Mouse (Mus musculus) limb, embryonic 13.5 days (tissue): ENCODE measurements around the gene AU015836. TPM values are rescaled to one million over a fixed set of nuclear protein-coding genes. Genes with fewer than 3 reads are reported as not detected.

ENCODE experiments used
- ATAC-seq: fragments of 200-750 bp; cut with Nextera tagmentation; 2 replicates; pipeline ENCODE4 v1.8.0; 2017; ENCODE audit warnings: low read depth, moderate number of reproducible peaks, moderate TSS enrichment; ENCODE audit not compliant: low FRiP score
- H3K27ac ChIP-seq: fragments of 300-500 bp; sonication (generic); 2 replicates; pipeline ENCODE4 v1.5.1; 2015; ENCODE audit warnings: inconsistent platforms, mild to moderate bottlenecking, moderate library complexity
- H3K27me3 ChIP-seq: fragments of 300-500 bp; sonication (generic); 2 replicates; pipeline ENCODE4 v1.6.1; 2015; ENCODE audit warnings: mild to moderate bottlenecking, inconsistent platforms
- H3K36me3 ChIP-seq: fragments of 300-500 bp; sonication (generic); 2 replicates; pipeline ENCODE4 v1.6.1; 2015; ENCODE audit warnings: inconsistent platforms, mild to moderate bottlenecking, moderate library complexity
- H3K4me1 ChIP-seq: fragments of 300-500 bp; sonication (generic); 2 replicates; pipeline ENCODE4 v1.6.1; 2015; ENCODE audit warnings: inconsistent platforms
- H3K4me2 ChIP-seq: fragments of 300-500 bp; sonication (generic); replicated peaks from 2 replicates; pipeline ENCODE4 v1.6.1; 2015; ENCODE audit warnings: inconsistent platforms, mild to moderate bottlenecking, moderate library complexity
- H3K4me3 ChIP-seq: fragments of 300-500 bp; sonication (generic); 2 replicates; pipeline ENCODE4 v1.5.1; 2015; ENCODE audit warnings: moderate library complexity, mild to moderate bottlenecking, inconsistent platforms
- H3K9ac ChIP-seq: fragments of 300-500 bp; sonication (generic); 2 replicates; pipeline ENCODE4 v1.6.1; 2015; ENCODE audit warnings: mild to moderate bottlenecking, inconsistent platforms
- H3K9me3 ChIP-seq: fragments of 300-500 bp; sonication (generic); 2 replicates; pipeline ENCODE4 v1.6.1; 2016; ENCODE audit warnings: inconsistent platforms
- WGBS: fragments of 180-500 bp; shearing (Covaris S2); methylation state at CpG from one replicate; pipeline ENCODE4 v1.1.7; 2015; 5-methylcytosine and 5-hydroxymethylcytosine counted together
- polyA plus RNA-seq: library from polyadenylated mRNA; unstranded; fragments of >200 nt; fragmentation: Nextera tagmentation; extraction: Ambion mirVana; gene quantifications from 2 replicates; pipeline ENCODE4 v1.2.1, GENCODE M21; 2015

The AU015836 gene
- polyA plus RNA-seq, 1 experiment from 2014 or later: 0.15 TPM

- WGBS: 31% methylated on average over 12 of the region's 12 CpGs
- ATAC-seq: peak; percentile 67; the same call in 1 of the 2 replicates
Measured at GRCm38 (mm10) chrX:94012479-94013167, 44.2 kb downstream of the AU015836 start.

DNA sequence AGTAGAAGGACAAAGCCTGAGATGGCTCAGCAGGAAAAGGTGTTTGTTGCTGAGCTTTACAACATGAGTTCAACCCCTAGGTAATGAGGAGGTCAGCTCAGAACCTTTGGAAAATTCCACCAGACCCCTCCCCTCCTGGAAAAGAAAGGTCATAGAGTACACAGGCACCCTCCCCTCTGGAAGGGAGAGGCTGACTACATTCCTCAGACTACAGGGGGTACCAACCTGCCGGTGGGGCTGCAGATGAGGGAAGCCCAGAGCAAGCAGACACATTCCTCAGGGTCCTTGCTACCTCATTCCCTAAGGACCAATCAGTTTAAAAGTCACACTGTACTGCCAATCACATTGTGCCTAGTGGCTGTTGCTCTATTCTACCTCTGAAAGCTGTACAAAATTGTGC lies 48.4 kb downstream of the AU015836 start:
- no peak for ATAC-seq

More at GRCm38 (mm10) chrX:94012479-94013167, 44.2 kb downstream of the AU015836 start:
- H3K36me3 ChIP-seq: no peaks in the 10 kb centered on the region
- no peak overlapping the region for H3K9ac ChIP-seq
- H3K9me3 ChIP-seq: no peaks in the 10 kb centered on the region
- peaks cover 52% of the 10 kb centered on the region for H3K27me3 ChIP-seq
- no peak overlapping the region for H3K4me3 ChIP-seq
- H3K4me2 ChIP-seq: no peak overlapping the region; the same call in 1 of the 2 replicates
- no peaks in the 10 kb centered on the region for H3K4me1 ChIP-seq
- H3K27ac ChIP-seq: no peak overlapping the region

DNA sequence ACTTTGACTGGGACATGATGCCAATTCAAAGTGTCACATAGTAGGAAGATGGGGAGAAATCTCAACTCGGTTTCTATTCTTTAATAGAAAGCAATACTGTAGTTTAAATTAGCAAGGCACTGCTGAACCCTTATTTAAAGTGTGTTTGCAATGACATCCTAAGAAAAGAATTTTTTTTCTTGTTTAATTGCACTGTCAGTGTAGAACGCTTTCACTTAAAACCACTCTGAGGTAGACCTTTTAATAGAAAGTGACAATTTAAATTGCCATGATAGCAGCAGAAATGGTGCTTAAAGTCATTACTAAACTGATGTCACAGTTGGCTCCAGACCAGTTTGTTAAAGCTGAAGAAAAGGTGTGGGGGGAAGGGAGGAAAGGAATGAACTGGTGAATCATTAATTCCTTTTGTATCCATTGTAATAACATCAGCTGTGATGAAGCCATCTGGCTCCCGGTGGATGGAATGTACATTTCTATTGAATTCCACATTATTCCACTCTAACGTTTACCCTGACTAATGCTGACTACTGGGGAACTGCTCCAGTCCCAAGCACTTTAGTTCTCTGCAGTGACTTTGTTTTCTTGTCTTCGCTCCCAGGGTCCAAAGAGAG lies 53.9 kb downstream of the AU015836 start:
- Histone ChIP-seq H3K9ac (no peak overlapping the region), H3K4me1 (no peaks in the 10 kb centered on the region), H3K36me3 (no peaks in the 10 kb centered on the region), H3K27ac (no peak overlapping the region), H3K4me2 (no peak overlapping the region), H3K4me3 (no peak overlapping the region), H3K9me3 (no peaks in the 10 kb centered on the region), H3K27me3 (peaks cover 29% of the 10 kb centered on the region; the same call in 1 of the 2 replicates)
- WGBS: 70% methylated on average over 5 of the region's 5 CpGs
- no peak for ATAC-seq

More for the DNA sequence above, 48.4 kb downstream of the AU015836 start:
- Histone ChIP-seq H3K9ac (no peak overlapping the region), H3K9me3 (no peaks in the 10 kb centered on the region), H3K36me3 (no peaks in the 10 kb centered on the region), H3K27ac (no peak overlapping the region), H3K4me2 (no peak overlapping the region), H3K4me3 (no peak overlapping the region), H3K27me3 (peaks cover 39% of the 10 kb centered on the region), H3K4me1 (no peaks in the 10 kb centered on the region)
- 19% methylated on average over 1 of the region's 1 CpGs for WGBS

Other genes starting within 250 kb of the AU015836 start
- gene Pdk3, start 136.5 kb upstream of the AU015836 start, polyA plus RNA-seq: 68.3 and 70.8 TPM in 2 replicates
- 34.0 and 34.9 TPM in 2 replicates for gene Zfx, start 155.0 kb downstream of the AU015836 start, polyA plus RNA-seq
- gene Eif2s3x, start 244.2 kb downstream of the AU015836 start, polyA plus RNA-seq: 72.5 and 82.2 TPM in 2 replicates